Mouse (Mus musculus) brain, embryonic 14.5 days (tissue): ENCODE data around the gene Tyw5.

Experiments
- CTCF ChIP-seq: fragments of 200-500 bp; IDR thresholded peaks from 2 replicates; pipeline ENCODE4 v1.5.1; 2012; ENCODE audit warnings: inconsistent platforms, mild to moderate bottlenecking, moderate library complexity, borderline replicate concordance; ENCODE audit not compliant: insufficient read depth, insufficient read length; ENCODE audit errors: extremely low read depth
- POLR2A ChIP-seq: fragments of 200-500 bp; IDR thresholded peaks from 2 replicates; pipeline ENCODE4 v1.6.1; 2012; ENCODE audit warnings: mild to moderate bottlenecking, inconsistent platforms, borderline replicate concordance; ENCODE audit not compliant: poor library complexity, insufficient read depth, insufficient read length, severe bottlenecking; ENCODE audit errors: extremely low read depth

DNA sequence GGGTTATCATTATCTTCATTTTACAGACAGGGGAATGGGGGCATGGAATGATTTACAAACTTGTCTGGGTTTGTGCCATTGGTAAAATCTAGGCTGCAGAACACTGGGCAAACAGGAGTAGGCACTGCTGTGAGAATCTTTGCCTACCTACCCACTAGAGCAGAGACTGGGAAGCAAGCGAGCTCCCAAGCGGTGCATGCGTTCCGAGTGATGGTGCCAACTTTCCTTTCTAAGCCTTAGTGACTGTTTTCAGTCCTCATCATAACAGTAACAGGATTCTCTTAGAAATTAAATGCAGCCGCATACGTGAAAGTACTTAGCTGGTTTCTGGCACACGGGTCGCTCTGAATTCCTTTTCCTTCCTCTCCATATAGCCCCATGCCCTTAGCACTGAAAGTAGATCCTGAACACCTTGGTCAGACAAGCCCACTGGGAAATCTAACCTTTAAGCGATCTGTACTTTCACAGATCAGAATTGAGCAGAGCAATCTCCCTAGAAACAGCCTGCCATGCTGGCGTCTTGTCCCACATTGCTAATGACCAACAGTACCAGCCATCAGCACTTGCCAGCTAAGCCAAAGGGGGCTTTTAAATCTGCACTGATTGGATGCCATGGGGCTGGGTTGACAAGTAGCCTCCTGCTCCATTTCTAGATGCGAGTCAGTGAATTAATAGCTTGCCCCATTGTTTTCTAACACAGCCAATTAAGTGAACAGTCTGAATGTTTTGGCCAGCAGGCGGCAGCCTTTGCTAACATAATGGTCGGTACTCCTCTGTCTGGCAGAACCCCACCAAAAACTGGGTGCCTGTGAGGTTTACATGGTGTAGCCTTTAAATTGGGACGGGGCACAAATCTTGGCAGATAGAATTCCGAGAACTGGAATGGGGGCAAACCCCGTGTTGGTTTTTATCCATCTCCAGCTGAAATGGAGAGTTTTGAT, 21.7 kb upstream of the Tyw5 start:
- TF ChIP-seq CTCF (peak; percentile 84; the same call in 1 of the 2 replicates), POLR2A (no peak)
